Mouse (Mus musculus): ENCODE measurements around the gene Uaca.

- TF ChIP-seq CTCF (IDR thresholded peaks at IDR 0.05) (no peak), EP300 (IDR thresholded peaks at IDR 0.05) (no peak)
Observed at GRCm38 (mm10) chr9:60773713-60774112, 20.6 kb upstream of the Uaca start.

Data from lung, postnatal 0 days (tissue).